Mouse (Mus musculus) thymus, adult 2 months (tissue): ENCODE measurements around the gene Mepe. TPM values are rescaled to one million over a fixed set of nuclear protein-coding genes. Genes with fewer than 3 reads are reported as not detected.

Experiments used
- DNase-seq: peaks from one replicate; pipeline ENCODE4 v3.0.0; 2021
- H3K27ac ChIP-seq: fragments of 200-500 bp; 2 replicates; pipeline ENCODE4 v1.5.1; 2012; ENCODE audit warnings: low read length, control low read depth; ENCODE audit not compliant: control insufficient read depth, insufficient read depth
- H3K27me3 ChIP-seq: fragments of 200-500 bp; 2 replicates; pipeline ENCODE4 v1.6.1; 2012; ENCODE audit warnings: mild to moderate bottlenecking, low read length, moderate library complexity, mixed read lengths; ENCODE audit not compliant: control insufficient read depth, insufficient read depth
- H3K36me3 ChIP-seq: fragments of 200-500 bp; 2 replicates; pipeline ENCODE4 v1.6.1; 2012; ENCODE audit warnings: mild to moderate bottlenecking, low read length, moderate library complexity; ENCODE audit not compliant: control insufficient read depth, insufficient read depth
- H3K4me1 ChIP-seq: fragments of 200-500 bp; replicated peaks from 2 replicates; pipeline ENCODE4 v1.6.1; 2012; ENCODE audit warnings: low read length; ENCODE audit not compliant: control insufficient read depth, insufficient read depth
- H3K4me3 ChIP-seq: fragments of 200-500 bp; 2 replicates; pipeline ENCODE4 v1.5.1; 2012; ENCODE audit warnings: mild to moderate bottlenecking, low read length, control low read depth, moderate library complexity; ENCODE audit not compliant: control insufficient read depth, insufficient read depth
- CTCF ChIP-seq: fragments of 200-500 bp; IDR thresholded peaks from 2 replicates; pipeline ENCODE4 v1.5.1; 2012; ENCODE audit warnings: mild to moderate bottlenecking, control low read depth, low read length, moderate library complexity, borderline replicate concordance; ENCODE audit not compliant: control insufficient read depth, poor library complexity, insufficient read depth; ENCODE audit errors: extremely low read depth
- POLR2A ChIP-seq: fragments of 200-500 bp; IDR thresholded peaks from 2 replicates; pipeline ENCODE4 v1.6.1; 2012; ENCODE audit warnings: mild to moderate bottlenecking, low read length, control low read depth, moderate library complexity; ENCODE audit not compliant: control insufficient read depth, poor library complexity, insufficient read depth; ENCODE audit errors: extremely low read depth
- WGBS: fragments of 180-500 bp; shearing (Covaris S2); methylation state at CpG from one replicate; pipeline ENCODE4 v1.1.7; 2018; 5-methylcytosine and 5-hydroxymethylcytosine counted together
- polyA plus RNA-seq: library from polyadenylated mRNA; depleted of rRNA; stranded (reverse); fragments of >200 nt; gene quantifications from 2 replicates; pipeline ENCODE4 v1.2.3, GENCODE M21; 2012; rRNA removed

Mepe gene
- polyA plus RNA-seq, 1 experiment, result not detected

- WGBS, result 83% methylated on average over 5 of the region's 7 CpGs
- no peak for DNase-seq
- Histone ChIP-seq H3K27ac (no peak overlapping the region), H3K27me3 (no peaks in the 10 kb centered on the region), H3K4me1 (no peaks in the 10 kb centered on the region), H3K4me3 (no peak overlapping the region), H3K36me3 (no peaks in the 10 kb centered on the region)
- TF ChIP-seq CTCF (no peak), POLR2A (no peak)
These were observed 56.5 kb downstream of the Mepe start for GRCm38 (mm10) chr5:104381671-104382070.

DNA sequence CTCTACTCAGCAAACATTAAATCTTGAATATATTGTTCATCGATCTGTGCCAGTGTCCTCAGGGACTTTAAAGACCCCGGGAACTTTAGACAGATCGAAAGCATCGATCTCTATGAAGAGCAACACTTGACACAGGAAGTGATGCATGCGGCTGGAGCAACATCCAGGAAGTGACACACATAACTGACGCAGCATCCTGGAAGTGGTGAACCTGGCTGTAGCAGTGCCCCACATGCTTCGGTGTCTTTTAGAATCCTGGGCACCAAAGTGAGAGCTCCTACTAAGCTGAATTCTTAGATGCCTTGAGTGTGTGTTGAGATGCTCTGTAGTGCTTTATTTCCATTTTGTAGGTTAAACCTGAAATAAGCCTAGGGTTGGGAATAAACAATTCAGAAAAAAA lies 59.4 kb downstream of the Mepe start:
- no peak for TF ChIP-seq CTCF
- no peak overlapping the region for H3K27ac ChIP-seq
- no peak for DNase-seq
- H3K36me3 ChIP-seq, result no peaks in the 10 kb centered on the region
- 87% methylated on average over 7 of the region's 7 CpGs for WGBS
- H3K27me3 ChIP-seq, result no peaks in the 10 kb centered on the region
- no peak overlapping the region for H3K4me3 ChIP-seq
- no peaks in the 10 kb centered on the region for H3K4me1 ChIP-seq

- WGBS, result 95% methylated on average over 16 of the region's 16 CpGs
- H3K4me1 ChIP-seq, result no peaks in the 10 kb centered on the region
- H3K36me3 ChIP-seq, result no peaks in the 10 kb centered on the region
- no peak for TF ChIP-seq POLR2A
- TF ChIP-seq CTCF, result no peak
- no peak for DNase-seq
- H3K4me3 ChIP-seq, result no peak overlapping the region
- no peak overlapping the region for H3K27ac ChIP-seq
- H3K27me3 ChIP-seq, result no peaks in the 10 kb centered on the region
These were observed 60.4 kb downstream of the Mepe start for GRCm38 (mm10) chr5:104385521-104385920.

DNA sequence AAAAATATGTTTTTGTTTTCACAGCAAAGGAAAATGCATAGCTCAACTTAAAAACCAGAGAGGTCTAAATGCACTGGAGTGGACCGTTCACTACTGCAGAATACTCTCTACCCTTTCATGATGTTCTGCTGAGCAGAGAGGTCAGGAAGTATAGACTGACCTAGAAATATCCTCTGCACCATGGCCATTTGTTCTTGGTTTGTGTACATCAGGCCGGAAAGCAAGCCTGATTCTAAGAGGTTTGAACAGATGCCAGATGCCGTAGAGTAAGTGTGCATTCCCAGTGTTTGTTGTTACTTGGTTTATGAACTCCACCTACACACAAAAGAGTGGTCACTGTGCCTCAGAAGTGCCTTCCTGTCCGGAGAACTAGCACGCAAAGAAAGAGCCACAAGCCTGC lies 61.8 kb downstream of the Mepe start:
- H3K36me3 ChIP-seq, result no peaks in the 10 kb centered on the region
- WGBS, result 91% methylated on average over 5 of the region's 5 CpGs
- TF ChIP-seq CTCF (no peak), POLR2A (no peak)
- no peak for DNase-seq
- H3K4me3 ChIP-seq, result no peak overlapping the region
- no peaks in the 10 kb centered on the region for H3K27me3 ChIP-seq
- H3K4me1 ChIP-seq, result no peaks in the 10 kb centered on the region
- no peak overlapping the region for H3K27ac ChIP-seq

Other genes starting within 250 kb of the Mepe start
- not detected in 2 replicates for gene Gm17660, start 247.7 kb upstream of the Mepe start, polyA plus RNA-seq
- gene Sparcl1, start 211.6 kb upstream of the Mepe start, polyA plus RNA-seq, result 15.2 and 26.8 TPM in 2 replicates
- not detected in 2 replicates for gene Dspp, start 154.6 kb upstream of the Mepe start, polyA plus RNA-seq
- not detected in 2 replicates for gene Dmp1, start 122.7 kb upstream of the Mepe start, polyA plus RNA-seq
- gene Ibsp, start 26.2 kb upstream of the Mepe start, polyA plus RNA-seq, result 0.05 and 0.09 TPM in 2 replicates
- 3.2 and 5.1 TPM in 2 replicates for gene Spp1, start 109.8 kb downstream of the Mepe start, polyA plus RNA-seq
- gene Pkd2, start 134.1 kb downstream of the Mepe start, polyA plus RNA-seq, result 4.2 and 4.3 TPM in 2 replicates
- gene BC005561, start 183.0 kb downstream of the Mepe start, polyA plus RNA-seq, result 1.6 and 2.2 TPM in 2 replicates